Mouse (Mus musculus): ENCODE results near the gene Slc1a5. TPM values are rescaled to one million over a fixed set of nuclear protein-coding genes. Genes with fewer than 3 reads are reported as not detected.

Gene Slc1a5
- total and polyA plus RNA-seq, 3 experiments: 115 to 245 (median 174) TPM

DNA sequence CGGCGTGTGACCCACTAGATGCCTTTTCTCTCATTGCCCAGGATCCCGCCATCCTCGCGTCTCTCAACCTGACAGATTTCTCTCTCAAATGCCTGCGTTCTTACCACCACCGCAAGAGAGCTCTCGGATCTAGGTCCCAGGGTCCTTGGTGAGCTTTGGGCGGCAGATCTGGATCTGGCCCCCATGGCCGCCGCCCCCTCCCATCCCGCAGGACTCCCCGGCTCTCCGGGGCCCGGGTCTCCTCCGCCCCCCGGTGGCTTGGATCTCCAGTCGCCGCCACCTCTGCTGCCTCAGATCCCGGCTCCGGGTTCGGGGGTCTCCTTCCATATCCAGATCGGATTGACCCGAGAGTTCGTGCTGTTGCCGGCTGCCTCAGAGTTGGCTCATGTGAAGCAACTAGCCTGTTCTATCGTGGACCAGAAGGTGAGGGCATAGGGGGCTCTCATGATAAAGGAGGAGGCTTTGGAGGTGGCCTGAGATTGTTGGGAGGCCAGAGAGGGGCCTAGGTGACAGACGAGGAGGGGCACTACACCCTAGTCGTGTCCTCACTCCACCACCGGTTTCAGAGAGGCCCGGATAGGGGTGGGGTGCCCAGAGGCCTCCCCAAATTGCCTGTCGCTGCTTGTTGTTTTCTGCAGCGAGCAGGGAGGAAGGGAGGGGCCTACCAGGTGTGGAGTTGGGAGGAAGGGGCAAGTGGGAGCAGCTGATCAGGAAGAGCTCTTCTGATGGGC lies 62.5 kb downstream of the Slc1a5 start:
- DNase-seq (ENCODE audit: extremely low read depth): no peak

DNA sequence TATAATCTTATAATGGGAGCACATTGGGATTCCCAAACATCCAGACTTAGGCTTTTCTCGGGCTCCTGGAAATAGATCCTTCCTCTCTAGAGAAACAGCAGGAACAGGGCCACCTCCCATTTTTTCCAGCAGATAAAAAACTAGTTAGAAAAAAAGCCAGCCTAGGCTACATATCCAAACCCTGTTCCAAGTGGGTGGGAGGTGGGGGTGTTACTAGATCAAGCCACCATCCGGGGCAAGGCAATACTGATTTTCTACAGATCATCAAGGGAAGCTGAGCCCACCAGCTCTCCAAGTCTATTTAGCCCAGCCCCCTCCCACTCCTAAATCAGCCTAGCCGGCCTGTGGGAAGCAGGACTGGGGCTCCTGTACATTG lies 63.5 kb downstream of the Slc1a5 start:
- in situ Hi-C loops (cut with MboI; ENCODE audit: low pct_ligation_motif_present, low pct_unique_long_range_greater_than_20kb, low sequenced_read_pairs) (no loop called here), dilution Hi-C loops (cut with MboI; ENCODE audit: extremely low pct_ligation_motif_present, extremely low pct_unique_long_range_greater_than_20kb, low sequenced_read_pairs) (no loop called here)
- H3K4me3 ChIP-seq (replicated peaks in 1 of 3; ENCODE audit: low read depth in 2 of 3, low read length in 2 of 3, poor library complexity in 1 of 3): peak overlapping the region; percentile 71 to 97 (median 82)
- H3K4me2 ChIP-seq (ENCODE audit: insufficient read depth, low read depth, poor library complexity, severe bottlenecking): peak overlapping the region; percentile 88
- H3K27ac ChIP-seq (ENCODE audit: insufficient read depth, low read depth): peak overlapping the region; percentile 51; the same call in 1 of the 2 replicates
- H3K9me3 ChIP-seq (replicated peaks; ENCODE audit: low read length): no peaks in the 10 kb centered on the region
- DNase-seq (ENCODE audit: extremely low read depth): no peak
- H3K27me3 ChIP-seq (replicated peaks): no peaks in the 10 kb centered on the region
- H3K9ac ChIP-seq (ENCODE audit: insufficient read depth, low read depth): peak overlapping the region; percentile 93
- peaks cover 24% of the 10 kb centered on the region for H3K79me2 ChIP-seq (replicated peaks; ENCODE audit: control insufficient read depth, extremely low read depth, insufficient read depth, poor library complexity, severe bottlenecking)
- H3K4me1 ChIP-seq (ENCODE audit: control insufficient read depth in 1 of 2, insufficient read depth in 2 of 2): peaks cover 20 to 44% of the 10 kb centered on the region in 2 experiments
- H3K36me3 ChIP-seq (replicated peaks in 1 of 2; ENCODE audit: control insufficient read depth in 1 of 2, insufficient read depth in 1 of 2, low read length in 1 of 2): peaks cover 32 to 52% of the 10 kb centered on the region in 2 experiments
- TF ChIP-seq JUN (IDR thresholded peaks at IDR 0.05; ENCODE audit: insufficient read depth, low read depth, low read length) (no peak), KAT2A (IDR thresholded peaks at IDR 0.05; ENCODE audit: insufficient replicate concordance, low read length) (no peak), PAX5 (IDR thresholded peaks at IDR 0.05; ENCODE audit: low read length) (no peak), NELFE (IDR thresholded peaks at IDR 0.05; ENCODE audit: low read depth, low read length) (no peak), ETS1 (conservative IDR thresholded peaks at IDR 0.05; ENCODE audit: low read depth, low read length) (no peak), SIN3A (IDR thresholded peaks at IDR 0.05; ENCODE audit: low read length) (no peak)

More for the DNA sequence above, 62.5 kb downstream of the Slc1a5 start:
- Histone ChIP-seq H3K9ac (ENCODE audit: insufficient read depth, low read depth) (peak overlapping the region; percentile 93), H3K9me3 (replicated peaks; ENCODE audit: low read length) (no peaks in the 10 kb centered on the region), H3K4me2 (ENCODE audit: insufficient read depth, low read depth, poor library complexity, severe bottlenecking) (peak overlapping the region; percentile 88), H3K27me3 (replicated peaks) (no peaks in the 10 kb centered on the region), H3K27ac (ENCODE audit: insufficient read depth, low read depth) (peak overlapping the region; percentile 91), H3K79me2 (replicated peaks; ENCODE audit: control insufficient read depth, extremely low read depth, insufficient read depth, poor library complexity, severe bottlenecking) (peaks cover 24% of the 10 kb centered on the region), H3K4me1 (ENCODE audit: control insufficient read depth in 1 of 2, insufficient read depth in 2 of 2) (peaks cover 24 to 54% of the 10 kb centered on the region in 2 experiments), H3K36me3 (replicated peaks in 1 of 2; ENCODE audit: control insufficient read depth in 1 of 2, insufficient read depth in 1 of 2, low read length in 1 of 2) (peaks cover 33 to 53% of the 10 kb centered on the region in 2 experiments), H3K4me3 (replicated peaks in 1 of 3; ENCODE audit: low read depth in 2 of 3, low read length in 2 of 3, poor library complexity in 1 of 3) (peak overlapping the region; percentile 82 to 97 (median 86))
- in situ Hi-C loops (cut with MboI; ENCODE audit: low pct_ligation_motif_present, low pct_unique_long_range_greater_than_20kb, low sequenced_read_pairs) (no loop called here), dilution Hi-C loops (cut with MboI; ENCODE audit: extremely low pct_ligation_motif_present, extremely low pct_unique_long_range_greater_than_20kb, low sequenced_read_pairs) (no loop called here)
- TF ChIP-seq RAD21 (IDR thresholded peaks at IDR 0.05; ENCODE audit: low read depth, low read length) (no peak), KAT2A (IDR thresholded peaks at IDR 0.05; ENCODE audit: insufficient replicate concordance, low read length) (no peak), ZNF384 (IDR thresholded peaks at IDR 0.05; ENCODE audit: low read depth, low read length) (no peak), POLR2AphosphoS2 (IDR thresholded peaks at IDR 0.05; ENCODE audit: low read depth, low read length) (no peak), NRF1 (IDR thresholded peaks at IDR 0.05; ENCODE audit: low read depth, low read length) (no peak), ZKSCAN1 (IDR thresholded peaks at IDR 0.05; ENCODE audit: borderline replicate concordance, low read depth, low read length) (no peak), BHLHE40 (IDR thresholded peaks at IDR 0.05; ENCODE audit: low read depth, low read length) (no peak), POLR2A (IDR thresholded peaks at IDR 0.05; ENCODE audit: low read depth, low read length) (peak; percentile 15; the same call in 1 of the 2 replicates), MEF2A (IDR thresholded peaks at IDR 0.05; ENCODE audit: borderline replicate concordance, low read depth, low read length) (no peak), HCFC1 (IDR thresholded peaks at IDR 0.05; ENCODE audit: low read depth, low read length) (no peak), NELFE (IDR thresholded peaks at IDR 0.05; ENCODE audit: low read depth, low read length) (no peak), SIN3A (IDR thresholded peaks at IDR 0.05; ENCODE audit: low read length) (peak; percentile 29; the same call in 1 of the 2 replicates), IRF4 (IDR thresholded peaks at IDR 0.05; ENCODE audit: low read depth, low read length) (no peak), TCF12 (IDR thresholded peaks at IDR 0.05; ENCODE audit: low read depth, low read length) (0 out of 2 replicates have a peak, but pooled peaks have one; percentile 30), USF1 (IDR thresholded peaks at IDR 0.05; ENCODE audit: low read depth, low read length) (no peak), ZMIZ1 (IDR thresholded peaks at IDR 0.05; ENCODE audit: low read depth, low read length) (no peak)
